Mouse (Mus musculus) thymus, adult 2 months (tissue): ENCODE data around the gene Cytl1. TPM values are rescaled to one million over a fixed set of nuclear protein-coding genes. Genes with fewer than 3 reads are reported as not detected.

Source experiments
- DNase-seq: peaks from one replicate; pipeline ENCODE4 v3.0.0; 2021
- H3K27ac ChIP-seq: fragments of 200-500 bp; 2 replicates; pipeline ENCODE4 v1.5.1; 2012; ENCODE audit warnings: low read length, control low read depth; ENCODE audit not compliant: control insufficient read depth, insufficient read depth
- H3K27me3 ChIP-seq: fragments of 200-500 bp; 2 replicates; pipeline ENCODE4 v1.6.1; 2012; ENCODE audit warnings: mild to moderate bottlenecking, low read length, moderate library complexity, mixed read lengths; ENCODE audit not compliant: control insufficient read depth, insufficient read depth
- H3K36me3 ChIP-seq: fragments of 200-500 bp; 2 replicates; pipeline ENCODE4 v1.6.1; 2012; ENCODE audit warnings: mild to moderate bottlenecking, low read length, moderate library complexity; ENCODE audit not compliant: control insufficient read depth, insufficient read depth
- H3K4me1 ChIP-seq: fragments of 200-500 bp; replicated peaks from 2 replicates; pipeline ENCODE4 v1.6.1; 2012; ENCODE audit warnings: low read length; ENCODE audit not compliant: control insufficient read depth, insufficient read depth
- H3K4me3 ChIP-seq: fragments of 200-500 bp; 2 replicates; pipeline ENCODE4 v1.5.1; 2012; ENCODE audit warnings: mild to moderate bottlenecking, low read length, control low read depth, moderate library complexity; ENCODE audit not compliant: control insufficient read depth, insufficient read depth
- CTCF ChIP-seq: fragments of 200-500 bp; IDR thresholded peaks from 2 replicates; pipeline ENCODE4 v1.5.1; 2012; ENCODE audit warnings: mild to moderate bottlenecking, control low read depth, low read length, moderate library complexity, borderline replicate concordance; ENCODE audit not compliant: control insufficient read depth, poor library complexity, insufficient read depth; ENCODE audit errors: extremely low read depth
- POLR2A ChIP-seq: fragments of 200-500 bp; IDR thresholded peaks from 2 replicates; pipeline ENCODE4 v1.6.1; 2012; ENCODE audit warnings: mild to moderate bottlenecking, low read length, control low read depth, moderate library complexity; ENCODE audit not compliant: control insufficient read depth, poor library complexity, insufficient read depth; ENCODE audit errors: extremely low read depth
- WGBS: fragments of 180-500 bp; shearing (Covaris S2); methylation state at CpG from one replicate; pipeline ENCODE4 v1.1.7; 2018; 5-methylcytosine and 5-hydroxymethylcytosine counted together
- polyA plus RNA-seq: library from polyadenylated mRNA; depleted of rRNA; stranded (reverse); fragments of >200 nt; gene quantifications from 2 replicates; pipeline ENCODE4 v1.2.3, GENCODE M21; 2012

The Cytl1 gene
- polyA plus RNA-seq, 1 experiment: 10.5 TPM

DNA sequence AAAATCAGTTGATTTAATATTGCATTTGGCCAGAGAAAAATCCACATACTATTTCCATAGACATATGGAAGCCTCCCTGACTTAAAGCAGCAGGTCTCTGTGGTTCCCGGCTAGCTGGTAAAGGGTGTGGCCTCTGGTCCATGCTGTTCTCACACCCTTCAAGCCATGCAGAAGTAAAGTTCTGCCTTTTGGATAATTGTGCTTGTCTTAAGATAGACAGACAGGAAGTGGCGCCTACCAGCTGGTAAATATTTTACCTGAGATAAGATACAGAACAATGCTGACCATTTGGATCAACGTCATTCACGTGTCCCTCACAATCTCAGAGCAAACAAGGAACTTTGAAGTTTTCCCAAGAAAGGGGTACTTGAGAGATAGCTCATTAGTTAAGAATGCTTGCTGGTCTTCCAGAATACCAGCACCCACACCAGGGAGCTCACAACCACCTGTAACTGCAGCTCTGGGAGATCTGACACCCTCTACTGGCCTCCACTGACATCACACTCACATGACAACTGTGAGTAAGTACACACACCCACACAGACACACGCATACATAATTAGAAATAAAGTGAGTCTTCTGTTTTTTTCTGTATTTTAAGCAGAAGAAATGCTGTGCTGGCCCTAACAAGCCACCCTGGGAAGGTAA lies 25.9 kb upstream of the Cytl1 start:
- Histone ChIP-seq H3K4me1 (no peaks in the 10 kb centered on the region), H3K27me3 (no peaks in the 10 kb centered on the region), H3K4me3 (no peak overlapping the region), H3K27ac (no peak overlapping the region), H3K36me3 (no peaks in the 10 kb centered on the region)
- no peak for TF ChIP-seq POLR2A
- no peak for TF ChIP-seq CTCF
- 78% methylated on average over 5 of the region's 5 CpGs for WGBS
- no peak for DNase-seq

DNA sequence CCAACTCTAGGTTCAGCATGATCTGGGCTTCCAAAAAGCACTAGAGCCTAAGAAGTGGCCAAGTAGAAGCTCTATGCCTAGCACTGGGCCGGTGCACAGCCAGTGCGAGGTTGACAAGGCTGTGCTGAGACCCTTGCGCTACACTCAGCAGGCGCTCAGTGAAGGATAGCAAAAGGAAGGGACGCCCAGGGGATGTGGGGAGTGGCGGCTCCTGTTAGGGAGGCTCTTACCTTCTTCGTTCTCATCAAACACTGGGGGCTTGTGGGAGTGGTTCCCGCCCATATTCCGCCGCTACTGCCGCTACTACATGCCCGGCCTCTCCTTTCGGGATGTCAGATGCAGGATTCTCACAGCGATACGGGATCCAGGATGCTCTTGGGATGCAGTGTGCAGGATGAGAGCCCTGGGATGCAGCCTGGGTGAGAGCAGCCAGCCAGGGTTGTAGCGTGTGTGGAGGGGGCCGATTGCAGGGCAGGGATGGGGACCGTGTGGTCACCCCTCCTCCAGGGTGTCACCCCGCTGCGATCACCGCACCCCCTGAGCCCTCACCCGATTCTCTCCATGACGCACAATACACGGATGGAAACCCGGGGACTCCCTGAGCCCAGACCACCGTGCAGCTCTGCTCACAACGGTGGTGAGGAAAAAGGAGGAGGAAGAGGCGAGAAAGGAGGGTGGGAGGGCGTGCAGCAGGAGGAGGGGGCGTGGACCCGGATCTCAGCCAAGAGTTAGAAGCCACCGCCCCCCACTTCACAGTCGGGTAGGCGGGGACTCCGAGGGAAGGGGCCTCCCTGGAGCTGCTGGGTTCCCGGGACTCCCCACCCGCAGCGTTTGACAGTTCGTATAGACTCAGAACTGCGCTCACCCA lies 18.6 kb upstream of the Cytl1 start, which contains the start of gene Stk32b:
TSS of gene Stk32b (minus strand) at position 667 of the 868 bp plus-strand sequence.
- Histone ChIP-seq H3K4me1 (no peaks in the 10 kb centered on the region), H3K36me3 (no peaks in the 10 kb centered on the region), H3K27ac (no peak within 1 kb of the TSS), H3K4me3 (no peak within 1 kb of the TSS), H3K27me3 (no peaks in the 10 kb centered on the region)
- DNase-seq: no peak
- TF ChIP-seq CTCF: no peak
- TF ChIP-seq POLR2A: no peak
- WGBS: 6% methylated on average over 40 of the region's 40 CpGs

DNA sequence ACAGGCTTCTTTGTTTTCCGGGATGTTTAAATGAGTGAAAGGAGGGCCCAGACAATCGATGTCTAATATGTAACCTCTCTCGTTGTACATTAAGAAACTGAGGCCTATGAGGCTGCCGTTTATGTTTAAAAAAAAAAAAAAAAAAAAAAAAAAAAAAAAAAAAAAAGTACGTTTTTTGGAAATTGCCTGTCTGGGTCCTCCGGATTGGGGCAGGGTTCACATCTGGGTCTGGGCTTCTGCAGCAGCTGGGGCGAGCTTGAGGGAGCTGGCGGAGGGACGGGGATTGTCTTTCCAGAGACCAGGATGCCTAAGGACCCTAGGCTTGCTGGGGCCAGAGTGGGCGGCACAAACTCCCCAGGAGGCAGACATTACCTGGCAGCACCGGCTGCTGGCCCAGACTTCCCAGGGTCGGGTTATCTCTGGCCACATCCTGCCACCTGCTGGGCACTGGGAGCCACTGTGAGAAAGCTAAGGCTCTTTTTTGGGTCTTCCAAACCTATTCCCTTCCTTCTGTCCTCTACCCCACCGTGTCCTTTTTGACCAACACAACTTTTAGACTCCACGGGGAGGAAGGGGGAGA lies 17.8 kb upstream of the Cytl1 start:
- no peaks in the 10 kb centered on the region for H3K4me1 ChIP-seq
- WGBS: 5% methylated on average over 14 of the region's 14 CpGs
- H3K27ac ChIP-seq: no peak overlapping the region
- no peak overlapping the region for H3K4me3 ChIP-seq
- no peaks in the 10 kb centered on the region for H3K36me3 ChIP-seq
- TF ChIP-seq POLR2A (no peak), CTCF (no peak)
- no peaks in the 10 kb centered on the region for H3K27me3 ChIP-seq
- DNase-seq: no peak

DNA sequence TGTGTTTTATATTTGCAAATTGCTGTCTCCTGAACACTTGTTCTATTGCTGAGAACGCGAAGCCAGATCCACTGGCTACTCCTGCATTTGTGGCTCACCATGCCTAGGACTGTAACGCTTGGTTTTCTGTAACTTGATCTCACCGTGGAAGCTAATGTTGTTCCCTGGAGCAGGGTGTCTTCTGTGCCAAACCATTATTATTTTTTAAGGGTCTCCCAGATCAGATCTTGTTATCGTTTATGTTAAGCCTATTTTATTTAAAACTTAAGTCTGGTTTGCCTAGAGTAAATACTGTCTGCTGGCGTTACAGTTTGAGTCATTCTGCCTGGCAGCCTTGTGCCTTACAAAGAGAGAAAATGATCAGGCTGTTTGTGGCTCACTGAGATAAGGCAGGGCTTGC lies 14.6 kb upstream of the Cytl1 start:
- DNase-seq: no peak
- Histone ChIP-seq H3K27ac (no peak overlapping the region), H3K27me3 (no peaks in the 10 kb centered on the region), H3K36me3 (no peaks in the 10 kb centered on the region), H3K4me3 (no peak overlapping the region), H3K4me1 (no peaks in the 10 kb centered on the region)
- WGBS: 45% methylated on average over 6 of the region's 6 CpGs
- TF ChIP-seq POLR2A (no peak), CTCF (no peak)

DNA sequence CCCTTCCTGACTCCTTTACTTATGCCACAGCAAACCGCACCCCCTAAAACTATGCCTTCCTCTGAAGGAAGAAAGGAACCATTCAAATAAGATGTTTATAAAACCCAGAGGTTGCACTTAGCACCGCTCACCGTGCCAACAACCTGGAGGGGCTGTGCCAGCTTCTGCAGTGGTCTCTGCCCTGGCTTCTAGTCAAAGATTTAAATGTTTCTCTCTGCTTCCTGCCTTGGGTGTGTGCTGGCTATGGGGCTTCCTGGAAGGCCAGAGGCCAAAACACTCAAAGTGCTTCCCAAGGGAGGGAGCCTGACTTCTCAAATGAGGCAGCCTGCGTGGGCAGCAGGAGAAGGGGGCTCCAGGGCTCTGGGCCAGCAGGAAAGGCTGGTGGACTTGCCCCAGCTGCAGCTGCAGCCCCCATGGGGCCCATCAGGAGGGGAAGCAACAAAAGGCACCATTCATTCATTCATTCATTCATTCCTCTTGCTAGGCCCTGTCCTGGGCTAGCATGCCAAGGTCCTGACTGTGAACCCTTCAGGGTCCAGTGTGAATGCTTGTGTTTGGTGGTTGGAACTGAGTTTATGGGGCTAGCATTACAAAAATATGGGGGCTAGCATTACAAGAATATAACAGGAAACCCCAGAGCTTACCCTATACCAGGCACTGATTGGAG lies 10.0 kb upstream of the Cytl1 start:
- no peak overlapping the region for H3K4me3 ChIP-seq
- no peak for TF ChIP-seq POLR2A
- no peak for TF ChIP-seq CTCF
- 74% methylated on average over 4 of the region's 4 CpGs for WGBS
- H3K4me1 ChIP-seq: no peaks in the 10 kb centered on the region
- DNase-seq: no peak
- H3K27me3 ChIP-seq: no peaks in the 10 kb centered on the region
- no peak overlapping the region for H3K27ac ChIP-seq
- no peaks in the 10 kb centered on the region for H3K36me3 ChIP-seq

DNA sequence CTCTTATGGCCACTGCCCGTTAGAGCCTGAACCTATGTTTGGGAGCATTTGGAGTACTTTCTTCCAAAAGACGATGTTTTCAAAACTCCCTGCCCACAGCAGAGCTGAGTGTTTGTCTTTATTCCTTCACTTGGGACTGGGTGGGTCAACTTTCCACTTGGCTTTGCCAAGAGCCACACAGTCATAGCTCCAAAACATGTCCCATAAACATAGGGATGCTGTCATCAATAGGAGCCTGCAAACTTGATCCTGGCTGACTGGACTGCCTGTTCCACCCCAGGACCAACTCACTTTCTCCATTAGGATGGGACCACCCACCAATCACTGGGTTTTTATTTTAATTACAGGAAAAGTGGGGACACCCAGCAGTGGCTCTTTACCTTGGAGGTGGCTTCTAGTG lies 4.5 kb upstream of the Cytl1 start:
- no peak for DNase-seq
- no peaks in the 10 kb centered on the region for H3K27me3 ChIP-seq
- no peak for TF ChIP-seq CTCF
- no peak for TF ChIP-seq POLR2A
- H3K27ac ChIP-seq: no peak overlapping the region
- H3K4me1 ChIP-seq: no peaks in the 10 kb centered on the region
- WGBS: 98% methylated on average over 2 of the region's 2 CpGs
- no peak overlapping the region for H3K4me3 ChIP-seq
- no peaks in the 10 kb centered on the region for H3K36me3 ChIP-seq

DNA sequence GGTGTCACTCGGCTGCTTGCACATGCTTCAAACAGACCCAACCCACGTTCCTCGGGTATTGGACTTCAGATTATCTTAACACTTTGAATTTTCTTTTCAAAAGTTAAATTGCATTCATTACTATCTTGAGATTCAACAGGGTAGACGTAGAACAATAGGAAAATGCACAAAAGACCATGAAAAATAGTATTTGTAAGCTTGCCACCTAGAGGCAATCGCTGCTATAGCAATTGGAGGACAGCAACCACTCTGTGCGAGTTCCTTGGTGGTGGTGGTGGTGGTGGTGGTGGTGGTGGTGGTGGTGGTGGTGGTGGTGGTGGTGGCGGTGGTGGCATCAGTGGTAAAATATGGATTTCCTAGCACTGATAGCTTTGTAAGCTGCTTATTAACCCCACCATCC lies 894 bp downstream of the Cytl1 start:
- Histone ChIP-seq H3K27ac (no peak overlapping the region), H3K27me3 (no peaks in the 10 kb centered on the region), H3K4me3 (no peak overlapping the region), H3K36me3 (no peaks in the 10 kb centered on the region), H3K4me1 (no peaks in the 10 kb centered on the region)
- no peak for DNase-seq
- TF ChIP-seq CTCF (no peak), POLR2A (no peak)
- 69% methylated on average over 7 of the region's 7 CpGs for WGBS
